Mouse (Mus musculus) ES-E14 (cell line): ENCODE data around the gene Fam228a.

Experiments
- CHD2 ChIP-seq: IDR thresholded peaks from 2 replicates; pipeline ENCODE4 v1.6.1; 2014; ENCODE audit warnings: mild to moderate bottlenecking, low read depth, low read length, inconsistent platforms
- HCFC1 ChIP-seq: IDR thresholded peaks from 2 replicates; pipeline ENCODE4 v1.6.1; 2012; ENCODE audit warnings: low read length, inconsistent platforms, borderline replicate concordance; ENCODE audit not compliant: insufficient read depth
- MAFK ChIP-seq: IDR thresholded peaks from 2 replicates; pipeline ENCODE4 v1.6.1; 2014; ENCODE audit warnings: mild to moderate bottlenecking, low read depth, low read length, inconsistent platforms; ENCODE audit not compliant: insufficient read depth
- ZNF384 ChIP-seq: IDR thresholded peaks from 2 replicates; pipeline ENCODE4 v1.6.1; 2012; ENCODE audit warnings: low read depth, low read length, inconsistent platforms

- no peak for TF ChIP-seq MAFK
- TF ChIP-seq ZNF384, result no peak
- TF ChIP-seq CHD2, result no peak
- no peak for TF ChIP-seq HCFC1
Measured at GRCm38 (mm10) chr12:4732332-4732731, 5.9 kb downstream of the Fam228a start.
